Mouse (Mus musculus) kidney, postnatal 25 days (tissue): ENCODE measurements around the gene Ltbr.
A peak's percentile ranks its signal among the peaks of the same experiment; 100 is the strongest.
"Not testable (repeated sequence)": the region's sequence is repeated elsewhere in the genome, so short reads cannot be mapped to it uniquely, and the experiment has no call there.

Source experiments
- DNase-seq, 2 experiments: peaks; one replicate each; pipeline ENCODE4 v3.0.0; 2021; ENCODE audit warnings: mixed read lengths in 2 of 2

Ltbr gene

DNA sequence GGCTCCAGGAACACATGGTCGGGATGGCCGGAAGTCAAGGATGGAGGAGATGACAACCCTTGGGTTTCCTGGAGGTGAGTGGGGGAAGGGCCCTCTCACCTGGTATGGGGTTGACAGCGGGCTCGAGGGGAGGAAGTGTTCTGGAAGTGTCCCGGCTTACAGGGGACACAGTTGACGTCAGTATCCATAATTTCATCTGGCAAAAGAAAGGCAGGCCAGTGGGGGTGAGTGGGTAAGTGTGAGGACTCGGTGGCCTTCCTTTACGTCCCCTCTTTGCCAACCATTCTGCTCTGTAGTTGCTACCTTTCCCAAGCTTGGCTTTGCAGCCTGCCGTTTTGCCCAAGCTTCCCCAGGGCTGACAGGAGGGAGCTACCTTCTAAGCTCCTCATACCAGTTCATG is 1.5 kb downstream of the Ltbr start:
- no peak for DNase-seq

GRCm38 (mm10) chr6:125309406-125309805 is 4.3 kb downstream of the Ltbr start:
- peak; percentile 31 to 59 for DNase-seq

- peak in 1 of 2 experiments; percentile 53 for DNase-seq
Observed at GRCm38 (mm10) chr6:125308921-125309320, 4.8 kb downstream of the Ltbr start.

DNA sequence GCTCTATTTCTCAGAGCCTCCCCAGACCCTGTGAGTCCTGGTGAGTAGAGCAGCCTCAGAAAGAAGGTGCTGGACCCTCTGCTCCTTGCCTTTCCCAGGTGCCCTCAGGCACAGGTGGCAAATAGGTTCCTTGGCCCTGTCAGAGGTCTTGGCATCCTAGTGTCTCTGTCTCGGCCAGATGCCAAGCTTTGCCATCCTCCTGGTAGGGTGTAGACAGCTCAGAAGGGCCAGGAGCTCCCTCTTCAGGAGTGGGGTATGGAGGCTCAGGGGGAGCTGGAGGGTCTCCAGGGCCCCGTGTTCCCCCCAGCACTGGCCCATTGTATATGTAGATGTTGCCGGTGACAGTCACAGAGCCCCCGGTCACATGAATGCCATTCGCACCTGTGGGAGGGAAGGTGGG is 6.6 kb downstream of the Ltbr start:
- DNase-seq: no peak

DNA sequence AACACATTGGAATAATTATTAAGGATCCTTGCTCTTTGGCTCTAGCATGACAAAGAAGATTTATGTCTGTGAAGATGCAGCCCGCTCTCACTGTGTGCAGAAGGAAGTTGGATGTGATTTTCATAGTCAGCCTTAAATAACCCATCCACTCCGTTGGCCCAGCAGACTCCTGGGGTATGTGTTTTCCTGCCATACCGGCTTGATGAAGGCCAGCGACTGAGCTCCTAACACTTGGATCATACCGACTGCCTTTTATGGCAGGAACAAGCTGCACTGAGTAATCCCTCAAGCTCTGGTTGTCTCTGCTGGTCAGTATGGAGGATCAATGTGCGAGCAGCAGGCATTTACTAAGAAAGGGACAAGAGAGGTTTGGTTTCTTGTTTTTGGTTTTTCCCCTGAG is 8.2 kb downstream of the Ltbr start:
- DNase-seq: peak in 1 of 2 experiments; percentile 41

DNA sequence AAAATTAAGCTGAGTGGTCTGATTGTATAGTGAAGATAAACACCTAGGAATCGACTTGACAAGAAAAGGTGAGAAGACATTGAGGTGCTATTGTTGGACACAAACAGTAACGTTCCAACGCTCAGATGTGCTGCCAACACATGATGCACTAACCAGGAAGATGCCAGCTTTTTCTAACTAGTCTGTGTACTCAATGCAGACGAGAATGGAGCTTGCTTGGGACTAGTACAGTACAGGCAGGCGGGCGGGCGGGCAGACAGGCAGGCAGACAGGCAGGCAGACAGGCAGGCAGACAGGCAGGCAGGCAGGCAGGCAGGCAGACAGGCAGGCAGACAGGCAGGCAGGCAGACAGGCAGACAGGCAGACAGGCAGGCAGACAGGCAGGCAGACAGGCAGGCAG is 9.3 kb downstream of the Ltbr start:
- not testable (repeated sequence) for DNase-seq

DNA sequence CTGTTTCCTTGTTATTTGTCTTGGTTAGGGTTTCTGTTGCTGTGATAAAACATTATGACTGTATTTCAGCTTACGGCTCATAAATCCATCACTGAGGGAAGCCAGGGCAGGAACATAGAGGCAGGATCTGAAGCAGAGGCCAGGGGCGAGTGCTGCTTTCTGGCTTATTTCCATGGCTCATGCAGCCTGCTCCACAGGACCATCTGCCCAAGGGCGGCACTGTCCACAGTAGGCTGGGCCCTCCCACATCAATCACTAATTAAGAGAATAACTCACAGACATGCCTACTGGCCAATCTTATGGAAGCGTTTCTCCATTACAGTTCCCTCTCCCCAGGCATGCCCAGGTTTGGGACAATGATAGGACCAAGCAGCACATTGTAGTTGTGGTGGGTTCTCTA is 10.4 kb downstream of the Ltbr start:
- no peak for DNase-seq

GRCm38 (mm10) chr6:125302231-125302982 is 11.3 kb downstream of the Ltbr start:
- DNase-seq: peak; percentile 45 to 74

DNA sequence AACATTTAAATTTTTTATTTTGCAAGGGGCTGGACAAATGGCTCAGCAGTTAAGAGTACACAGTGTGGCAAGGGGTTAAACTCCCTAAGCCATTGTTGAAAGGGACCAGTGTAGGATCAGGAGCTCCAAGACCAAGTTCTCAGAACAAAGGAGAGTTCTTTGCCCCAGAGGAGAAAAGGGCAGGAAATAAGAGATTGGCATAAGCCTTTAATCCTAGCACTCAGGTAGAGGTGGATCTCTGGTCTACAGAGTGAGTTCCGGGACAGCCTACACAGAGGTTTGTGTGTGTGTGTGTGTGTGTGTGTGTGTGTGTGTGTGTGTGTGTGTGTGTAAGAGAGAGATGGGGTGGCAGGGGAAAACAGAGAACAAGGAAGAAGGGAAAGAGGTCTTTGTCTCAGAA is 12.7 kb downstream of the Ltbr start:
- DNase-seq: no peak

- DNase-seq: no peak
Observed at GRCm38 (mm10) chr6:125297149-125297820, 16.4 kb downstream of the Ltbr start.

GRCm38 (mm10) chr6:125294049-125294448 is 19.6 kb downstream of the Ltbr start:
- no peak for DNase-seq

DNA sequence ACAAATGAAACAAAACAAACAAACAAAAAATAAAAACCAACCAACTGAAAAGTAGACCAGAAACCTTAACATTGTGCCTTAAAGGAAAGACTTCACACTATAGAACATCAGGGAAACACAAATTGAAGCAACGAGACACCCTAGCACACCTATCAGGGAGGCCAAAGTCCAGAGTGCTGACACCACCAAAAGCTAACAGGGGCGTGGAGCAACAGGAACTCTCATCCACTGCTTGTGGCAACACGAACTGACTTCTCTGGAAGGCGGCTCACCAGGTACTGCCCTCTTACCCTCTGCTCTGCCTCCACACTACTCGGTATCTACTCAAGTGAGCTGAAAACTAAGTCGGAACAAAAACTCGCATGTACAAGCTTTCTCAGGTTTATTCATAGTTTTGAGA is 21.4 kb downstream of the Ltbr start:
- no peak for DNase-seq

- no peak for DNase-seq
Observed at GRCm38 (mm10) chr6:125291329-125291728, 22.4 kb downstream of the Ltbr start.

GRCm38 (mm10) chr6:125288730-125289129 is 25.0 kb downstream of the Ltbr start:
- no peak for DNase-seq

DNA sequence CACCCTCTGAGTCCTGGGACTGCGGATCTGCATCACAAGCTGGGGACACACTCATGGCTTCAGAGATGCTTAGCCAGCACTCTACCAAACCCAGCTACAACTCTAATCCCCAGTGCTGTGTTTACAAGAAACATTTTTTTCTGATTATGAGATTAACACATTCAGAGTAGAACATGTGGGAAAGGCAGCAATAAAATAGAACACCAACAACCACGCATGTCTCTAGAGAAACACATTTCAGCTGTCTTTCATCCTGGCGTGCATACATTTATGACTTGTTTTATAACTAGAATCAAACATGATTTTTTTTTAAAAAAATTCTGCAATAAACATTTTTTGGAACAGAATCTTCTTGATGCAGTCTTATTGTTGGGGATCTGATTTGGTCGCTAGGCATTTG is 26.7 kb downstream of the Ltbr start:
- DNase-seq: no peak

DNA sequence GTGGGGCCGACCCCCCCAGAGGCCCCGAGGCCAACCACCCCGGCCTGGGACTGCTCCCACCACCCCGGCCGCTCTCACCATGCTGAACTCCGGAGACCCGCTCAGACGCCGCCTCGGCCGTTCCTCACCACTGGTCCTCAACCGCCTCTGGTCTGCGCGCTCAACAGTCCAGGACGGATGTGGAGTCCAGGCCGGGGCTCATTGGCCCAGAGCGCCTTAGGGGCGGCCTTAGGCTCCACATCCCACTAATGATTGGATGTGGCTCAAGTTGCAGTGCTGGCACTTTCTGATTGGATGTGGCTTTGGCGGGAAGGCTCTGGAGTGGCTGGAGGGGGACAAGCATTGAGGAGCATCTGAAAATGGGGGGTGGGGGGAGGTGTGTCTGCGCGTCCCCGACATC is 27.8 kb downstream of the Ltbr start, which contains the start of gene Tuba3a:
Gene Tuba3a (minus strand): TSS at position 153 of the 400 bp plus-strand sequence.
- DNase-seq: no peak

DNA sequence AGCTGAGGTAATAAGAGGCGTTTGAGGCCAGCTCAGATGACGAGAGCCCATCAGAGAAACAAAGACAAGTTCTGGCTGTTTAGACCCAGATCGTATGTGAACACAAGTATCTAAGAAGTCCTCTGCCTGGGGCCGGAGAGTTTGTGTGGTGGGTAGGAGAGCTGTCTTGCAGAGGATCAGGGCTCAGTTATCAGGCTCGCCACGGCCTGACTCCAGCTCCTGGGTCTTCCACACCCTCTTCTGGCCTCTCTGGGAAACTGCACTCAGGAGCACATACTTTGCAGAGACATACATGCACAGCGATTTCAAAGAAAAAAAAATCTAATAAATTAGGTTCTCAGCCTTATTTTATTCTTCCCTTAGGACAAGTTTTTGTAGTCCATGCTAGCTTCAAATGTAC is 28.9 kb downstream of the Ltbr start:
- no peak for DNase-seq

- peak; percentile 41 to 58 for DNase-seq
Observed at GRCm38 (mm10) chr6:125284250-125284649, 29.4 kb downstream of the Ltbr start.

GRCm38 (mm10) chr6:125282721-125283120 is 31.0 kb downstream of the Ltbr start:
- DNase-seq: not testable (repeated sequence)

DNA sequence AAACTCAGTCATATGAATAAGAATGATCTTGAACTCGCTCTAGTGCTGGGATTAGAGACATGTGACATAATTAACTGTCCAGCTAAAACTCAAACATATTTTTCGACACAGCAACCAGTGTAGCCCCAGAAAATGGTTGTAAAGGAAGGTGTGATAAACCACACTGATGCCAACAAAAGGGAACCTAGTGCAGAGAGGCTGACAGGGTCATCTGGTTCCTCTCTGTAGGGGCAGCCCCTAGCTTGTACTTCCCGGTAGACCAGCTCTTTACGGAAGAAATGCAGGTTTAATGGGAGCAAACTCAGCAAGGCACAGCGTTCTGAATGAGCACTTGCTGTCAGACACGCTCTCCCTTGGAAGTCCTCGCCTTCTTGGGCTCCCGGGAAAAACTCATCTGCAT is 34.0 kb downstream of the Ltbr start:
- no peak for DNase-seq

DNA sequence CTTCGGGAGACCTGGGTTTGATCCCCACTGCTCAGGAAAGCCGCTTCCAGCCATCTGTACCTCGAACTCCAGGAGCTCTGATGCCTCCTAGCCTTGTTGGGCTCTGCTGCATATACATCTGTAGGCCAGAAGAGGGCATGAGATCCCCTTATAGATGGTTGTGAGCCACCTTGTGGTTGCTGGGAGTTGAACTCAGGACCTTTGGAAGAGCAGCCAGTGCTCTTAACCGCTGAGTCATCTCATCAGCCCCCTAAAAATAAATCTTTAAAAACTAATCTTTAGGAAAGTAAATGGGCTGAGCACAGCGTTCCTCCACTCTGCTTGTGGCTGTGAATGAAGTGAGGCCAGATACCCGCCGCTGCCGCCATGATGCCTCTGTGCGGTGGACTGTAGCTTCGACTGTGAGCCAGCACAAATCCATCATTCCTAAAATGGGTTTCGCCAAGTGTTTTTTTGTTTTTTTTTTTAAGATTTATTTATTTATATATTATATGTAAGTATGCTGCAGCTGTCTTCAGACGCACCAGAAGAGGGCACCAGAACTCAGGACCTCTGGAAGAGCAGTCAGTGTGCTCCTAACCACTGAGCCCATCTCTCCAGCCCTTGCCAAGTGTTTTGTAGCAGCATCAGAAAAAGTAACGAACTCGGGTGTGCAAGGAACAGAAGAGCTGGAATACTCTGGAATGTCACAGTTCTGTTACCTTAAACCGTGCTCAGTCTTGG is 38.7 kb downstream of the Ltbr start:
- DNase-seq: peak; percentile 72 to 77

DNA sequence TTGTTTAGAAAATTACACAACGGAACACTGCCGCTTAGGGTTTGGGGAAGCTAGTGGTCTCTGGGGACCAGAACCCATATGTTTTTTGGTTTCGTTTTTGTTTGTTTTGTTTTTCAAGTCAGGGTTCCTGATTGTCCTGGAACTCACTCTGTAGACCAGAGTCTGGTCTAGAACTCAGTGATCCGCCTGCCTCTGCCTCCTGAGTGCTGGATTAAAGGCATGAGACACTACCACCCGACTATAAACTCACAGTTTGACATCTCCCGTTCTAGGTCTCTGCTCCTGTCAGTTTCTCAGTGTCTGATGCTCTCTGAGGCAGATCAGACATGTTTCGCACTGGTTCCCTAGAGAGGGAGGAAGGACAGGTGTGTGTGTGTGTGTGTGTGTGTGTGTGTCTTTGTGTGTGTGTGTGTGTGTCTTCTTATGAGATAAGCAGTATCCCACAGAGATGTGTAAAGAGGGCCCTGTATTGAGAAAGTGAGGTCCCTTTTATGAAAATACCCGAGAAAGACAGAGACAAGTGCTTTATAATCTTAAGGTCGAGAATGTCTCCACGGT is 41.4 kb downstream of the Ltbr start:
- no peak for DNase-seq

GRCm38 (mm10) chr6:125271455-125272227 is 42.0 kb downstream of the Ltbr start:
- DNase-seq: peak; percentile 98
